Mouse (Mus musculus) heart, embryonic 12.5 days (tissue): ENCODE results near the gene Trap1a. TPM values are rescaled to one million over a fixed set of nuclear protein-coding genes. Genes with fewer than 3 reads are reported as not detected.

ENCODE experiments used
- ATAC-seq: fragments of 200-750 bp; cut with Nextera tagmentation; 2 replicates; pipeline ENCODE4 v1.8.0; 2017; ENCODE audit warnings: moderate TSS enrichment, moderate library complexity; ENCODE audit not compliant: insufficient number of reproducible peaks, low FRiP score
- H3K27ac ChIP-seq: fragments of 300-500 bp; sonication (generic); 2 replicates; pipeline ENCODE4 v1.5.1; 2016; ENCODE audit warnings: mild to moderate bottlenecking, moderate library complexity; ENCODE audit not compliant: poor library complexity, severe bottlenecking
- H3K27me3 ChIP-seq: fragments of 300-500 bp; sonication (generic); replicated peaks from 2 replicates; pipeline ENCODE4 v1.6.1; 2016; ENCODE audit warnings: mild to moderate bottlenecking, moderate library complexity
- H3K36me3 ChIP-seq: fragments of 300-500 bp; sonication (generic); 2 replicates; pipeline ENCODE4 v1.6.1; 2016; ENCODE audit warnings: mild to moderate bottlenecking, moderate library complexity
- H3K4me1 ChIP-seq: fragments of 300-500 bp; sonication (generic); replicated peaks from 2 replicates; pipeline ENCODE4 v1.6.1; 2016; ENCODE audit warnings: mild to moderate bottlenecking
- H3K4me2 ChIP-seq: fragments of 300-500 bp; sonication (generic); 2 replicates; pipeline ENCODE4 v1.6.1; 2016; ENCODE audit warnings: mild to moderate bottlenecking, moderate library complexity
- H3K4me3 ChIP-seq: fragments of 300-500 bp; sonication (generic); 2 replicates; pipeline ENCODE4 v1.5.1; 2016; ENCODE audit warnings: mild to moderate bottlenecking
- H3K9ac ChIP-seq: fragments of 300-500 bp; sonication (generic); 2 replicates; pipeline ENCODE4 v1.6.1; 2016; ENCODE audit warnings: mild to moderate bottlenecking, moderate library complexity
- H3K9me3 ChIP-seq: fragments of 300-500 bp; sonication (generic); replicated peaks from 2 replicates; pipeline ENCODE4 v1.6.1; 2016; ENCODE audit warnings: mild to moderate bottlenecking, moderate library complexity
- WGBS: fragments of 180-500 bp; shearing (Covaris S2); methylation state at CpG from one replicate; pipeline ENCODE4 v1.1.7; 2016; 5-methylcytosine and 5-hydroxymethylcytosine counted together
- polyA plus RNA-seq: library from polyadenylated mRNA; unstranded; fragments of >200 nt; fragmentation: Nextera tagmentation; extraction: Ambion mirVana; gene quantifications from 2 replicates; pipeline ENCODE4 v1.2.1, GENCODE M21; 2016

The Trap1a gene
- polyA plus RNA-seq, 1 experiment from 2014 or later, result 0.52 TPM

DNA sequence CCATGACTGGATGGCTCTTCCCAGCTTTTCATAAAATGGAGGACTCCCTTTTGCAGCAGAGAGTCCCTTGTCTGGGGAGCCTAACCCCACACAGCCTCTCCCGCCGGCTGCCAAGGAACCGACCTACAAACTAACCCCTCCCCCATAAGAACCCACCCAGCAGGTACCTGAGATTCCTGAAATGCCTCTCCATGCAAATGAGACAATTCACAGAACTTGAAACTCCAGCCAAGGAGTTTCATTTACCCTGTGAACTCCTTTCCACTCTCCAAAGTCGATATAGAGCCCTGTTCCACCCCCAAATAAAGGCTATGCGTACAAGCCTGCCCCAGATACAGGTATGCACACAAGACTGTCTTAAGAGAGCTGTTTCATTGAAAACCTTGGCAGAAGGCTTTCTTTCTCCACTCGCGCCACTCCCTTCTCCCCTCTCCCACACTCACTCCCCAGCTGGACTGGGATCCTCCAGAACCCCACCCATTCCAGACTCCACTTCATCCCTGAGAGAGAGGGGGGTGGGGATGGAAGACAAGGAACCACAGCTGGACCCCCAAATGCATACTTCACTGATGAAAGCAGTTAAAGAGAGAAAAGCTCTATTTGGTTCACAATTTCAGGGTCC, 24.3 kb downstream of the Trap1a start:
- Histone ChIP-seq H3K36me3 (no peaks in the 10 kb centered on the region), H3K9ac (no peak overlapping the region), H3K9me3 (no peaks in the 10 kb centered on the region), H3K27ac (no peak overlapping the region), H3K4me3 (no peak overlapping the region), H3K4me1 (no peaks in the 10 kb centered on the region), H3K4me2 (no peak overlapping the region), H3K27me3 (no peaks in the 10 kb centered on the region)
- WGBS, result 43% methylated on average over 7 of the region's 7 CpGs
- no peak for ATAC-seq

DNA sequence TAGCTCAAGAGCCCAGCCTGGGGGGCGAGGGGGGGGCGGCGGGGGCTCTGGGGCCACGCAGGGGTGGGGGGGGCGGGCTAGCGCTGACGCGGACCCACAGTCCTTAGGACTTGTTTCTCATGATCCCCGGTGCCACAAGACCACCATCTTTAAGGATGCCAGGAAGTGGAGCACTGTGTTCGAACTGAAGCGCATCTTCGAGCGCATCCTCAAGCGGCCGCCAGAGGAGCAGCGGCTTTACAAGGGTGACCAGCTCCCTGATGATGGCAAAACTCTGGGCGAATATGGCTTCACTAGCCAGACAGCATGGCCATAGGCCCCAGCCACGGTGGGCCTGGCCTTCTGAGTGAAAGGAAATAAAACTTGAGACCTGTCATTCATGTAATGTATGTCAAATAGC, 24.9 kb downstream of the Trap1a start:
- H3K27me3 ChIP-seq, result no peaks in the 10 kb centered on the region
- 49% methylated on average over 18 of the region's 18 CpGs for WGBS
- H3K4me2 ChIP-seq, result no peak overlapping the region
- H3K9me3 ChIP-seq, result no peaks in the 10 kb centered on the region
- no peak overlapping the region for H3K4me3 ChIP-seq
- H3K36me3 ChIP-seq, result no peaks in the 10 kb centered on the region
- H3K9ac ChIP-seq, result no peak overlapping the region
- no peak for ATAC-seq
- no peaks in the 10 kb centered on the region for H3K4me1 ChIP-seq
- H3K27ac ChIP-seq, result no peak overlapping the region

DNA sequence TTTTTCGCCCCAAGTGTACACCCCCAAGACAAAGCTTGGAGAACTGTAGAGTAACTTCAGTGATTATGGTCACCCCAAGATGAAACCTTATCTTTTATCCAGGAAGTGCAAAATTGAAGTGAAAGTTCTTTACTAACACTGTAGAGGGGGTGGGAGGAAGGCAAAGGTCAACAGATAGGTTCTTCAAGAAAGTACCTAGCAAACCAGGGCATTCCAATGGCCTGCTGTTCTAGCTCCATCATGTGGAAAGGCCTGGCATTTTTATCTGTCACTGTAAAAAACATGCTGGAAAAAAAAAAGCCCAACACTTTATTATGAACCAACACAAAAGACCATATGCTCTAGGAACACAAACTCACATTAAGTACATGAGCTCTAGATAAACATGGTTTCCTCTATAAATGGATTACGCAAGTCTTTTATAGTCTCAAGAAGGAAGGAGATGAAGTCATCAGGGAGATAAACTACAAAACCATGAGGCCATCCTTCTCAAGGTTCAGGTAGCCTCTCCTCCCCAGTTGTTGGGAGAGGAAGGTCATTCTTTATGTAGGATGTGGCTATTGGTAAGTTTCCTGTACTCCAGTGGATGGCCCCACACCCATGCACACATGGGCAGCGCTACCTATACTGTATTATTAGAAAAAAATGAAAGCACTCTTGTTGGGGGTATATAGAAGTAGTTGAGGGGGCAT, 33.5 kb downstream of the Trap1a start:
- 72% methylated on average over 3 of the region's 3 CpGs for WGBS

DNA sequence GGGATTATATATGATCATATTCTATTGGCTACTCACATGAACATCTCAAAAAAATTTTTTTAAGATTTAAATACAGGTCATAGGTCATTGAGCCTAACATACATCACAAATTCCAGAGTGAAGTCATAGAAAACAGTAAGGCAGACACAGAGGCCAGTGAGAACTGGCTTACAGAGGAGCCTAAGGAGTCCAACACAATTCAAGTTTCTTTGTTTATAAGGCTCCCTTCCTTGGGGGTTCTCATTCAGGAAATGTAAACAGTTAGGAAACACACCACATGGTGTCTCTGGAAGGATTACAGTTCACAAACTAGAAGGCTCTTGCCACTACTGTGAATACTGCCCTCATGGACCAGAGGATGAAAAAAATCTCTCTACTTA, 34.0 kb downstream of the Trap1a start:
- no peaks in the 10 kb centered on the region for H3K36me3 ChIP-seq
- ATAC-seq, result no peak
- no peak overlapping the region for H3K4me2 ChIP-seq
- H3K9me3 ChIP-seq, result no peaks in the 10 kb centered on the region
- no peak overlapping the region for H3K4me3 ChIP-seq
- no peaks in the 10 kb centered on the region for H3K4me1 ChIP-seq
- no peak overlapping the region for H3K27ac ChIP-seq
- no peak overlapping the region for H3K9ac ChIP-seq
- H3K27me3 ChIP-seq, result no peaks in the 10 kb centered on the region

More for the DNA sequence above, 33.5 kb downstream of the Trap1a start:
- Histone ChIP-seq H3K27me3 (no peaks in the 10 kb centered on the region), H3K4me3 (no peak overlapping the region), H3K4me2 (no peak overlapping the region), H3K4me1 (no peaks in the 10 kb centered on the region), H3K27ac (no peak overlapping the region), H3K36me3 (no peaks in the 10 kb centered on the region), H3K9me3 (no peaks in the 10 kb centered on the region), H3K9ac (no peak overlapping the region)
- no peak for ATAC-seq

DNA sequence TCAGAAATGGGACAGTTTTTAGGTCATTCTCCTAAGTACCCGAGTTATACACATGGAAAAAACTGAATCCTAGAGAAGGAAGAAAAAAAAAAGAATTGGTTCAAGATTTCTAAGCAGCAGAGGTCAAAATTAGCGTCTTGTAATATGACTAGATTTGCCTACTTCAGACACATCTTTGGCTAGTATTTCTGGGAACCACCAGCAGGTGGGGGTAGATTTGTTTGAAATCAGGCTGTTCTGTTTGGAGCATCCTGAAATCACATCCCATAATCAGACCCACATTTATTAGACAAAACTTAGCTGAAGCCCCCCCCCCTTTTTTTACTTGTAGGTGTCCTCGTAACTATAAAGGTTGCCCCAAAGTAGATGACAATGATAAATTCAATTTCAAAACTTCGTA, 35.6 kb downstream of the Trap1a start:
- no peaks in the 10 kb centered on the region for H3K36me3 ChIP-seq
- ATAC-seq, result no peak
- H3K27me3 ChIP-seq, result no peaks in the 10 kb centered on the region
- no peak overlapping the region for H3K4me3 ChIP-seq
- no peak overlapping the region for H3K27ac ChIP-seq
- H3K4me2 ChIP-seq, result no peak overlapping the region
- no peaks in the 10 kb centered on the region for H3K9me3 ChIP-seq
- no peak overlapping the region for H3K9ac ChIP-seq
- 54% methylated on average over 4 of the region's 4 CpGs for WGBS
- H3K4me1 ChIP-seq, result no peaks in the 10 kb centered on the region

DNA sequence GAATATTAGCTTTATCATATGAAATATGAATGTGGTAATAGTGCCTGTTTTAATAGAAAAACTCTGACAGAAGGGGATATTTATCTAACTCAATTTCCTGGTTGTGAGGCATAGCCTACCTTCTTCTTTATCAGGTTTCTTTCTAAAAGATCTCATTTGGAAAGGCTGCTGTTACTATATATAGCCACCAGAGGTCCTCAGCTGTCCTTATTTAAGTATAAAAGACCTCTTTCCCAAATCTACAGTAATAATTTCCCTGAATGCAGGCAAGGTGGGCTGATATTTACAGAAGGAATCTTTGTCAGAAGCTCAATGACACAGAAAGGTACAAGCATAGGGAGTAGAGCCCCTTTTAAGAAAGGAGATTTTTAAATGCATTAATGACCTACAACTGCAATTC, 39.2 kb downstream of the Trap1a start:
- Histone ChIP-seq H3K9ac (no peak overlapping the region), H3K27ac (no peak overlapping the region), H3K4me2 (no peak overlapping the region), H3K4me3 (no peak overlapping the region), H3K9me3 (no peaks in the 10 kb centered on the region), H3K36me3 (no peaks in the 10 kb centered on the region), H3K4me1 (no peaks in the 10 kb centered on the region), H3K27me3 (no peaks in the 10 kb centered on the region)
- no peak for ATAC-seq

Other genes with a start within 250 kb of the Trap1a start
- 0.24 TPM in 1 of 2 replicates, not detected in the other for gene Serpina7, start 248.4 kb upstream of the Trap1a start, polyA plus RNA-seq
- gene 4930513O06Rik, start 247.4 kb upstream of the Trap1a start, polyA plus RNA-seq, result not detected in 2 replicates
- gene 4933428M09Rik, start 154.5 kb upstream of the Trap1a start, polyA plus RNA-seq, result not detected in 2 replicates
- gene Mum1l1, start 123.6 kb upstream of the Trap1a start, polyA plus RNA-seq, result 38.8 and 46.4 TPM in 2 replicates
- gene D330045A20Rik, start 146.7 kb downstream of the Trap1a start, polyA plus RNA-seq, result 1.6 TPM in 2 replicates
- gene Rnf128, start 229.6 kb downstream of the Trap1a start, polyA plus RNA-seq, result 32.3 and 32.7 TPM in 2 replicates